Mouse (Mus musculus): ENCODE results near the gene Mtx1.

GRCm38 (mm10) chr3:89271760-89272159 lies 44.9 kb upstream of the Mtx1 start:
- no peak for TF ChIP-seq CTCF (conservative IDR thresholded peaks at IDR 0.05; ENCODE audit: insufficient read depth, insufficient read length, low read depth, low read length)
- no peak for TF ChIP-seq POLR2A (IDR thresholded peaks at IDR 0.05; ENCODE audit: low read depth, low read length)
